Mouse (Mus musculus): ENCODE data around the gene Lgr6.

GRCm38 (mm10) chr1:134960634-134961033 lies 144.4 kb downstream of the Lgr6 start:
- TF ChIP-seq CTCF (IDR thresholded peaks at IDR 0.05) (peak; percentile 68), POLR2A (IDR thresholded peaks at IDR 0.05; ENCODE audit: insufficient read depth, low read depth, low read length) (no peak)
